Mouse (Mus musculus) liver, embryonic 11.5 days (tissue): Measurements from ENCODE around the gene Arid1a. TPM values are rescaled to one million over a fixed set of nuclear protein-coding genes. Genes with fewer than 3 reads are reported as not detected.

Experiments used
- ATAC-seq: fragments of 200-750 bp; cut with Nextera tagmentation; replicated peaks from 2 replicates; pipeline ENCODE4 v1.8.0; 2017; ENCODE audit warnings: moderate number of reproducible peaks, mild to moderate bottlenecking, moderate TSS enrichment, moderate library complexity; ENCODE audit not compliant: low FRiP score
- DNase-seq: peaks from one replicate; pipeline ENCODE4 v3.0.0-alpha.2; 2017; ENCODE audit warnings: low spot score
- H3K27ac ChIP-seq: fragments of 300-500 bp; sonication (generic); 2 replicates; pipeline ENCODE4 v1.5.1; 2014; ENCODE audit warnings: mild to moderate bottlenecking, low read depth, low read length, control low read depth
- H3K27me3 ChIP-seq: fragments of 300-500 bp; sonication (generic); replicated peaks from 2 replicates; pipeline ENCODE4 v1.6.1; 2014; ENCODE audit warnings: low read length, mixed read lengths; ENCODE audit not compliant: control insufficient read depth, insufficient read depth
- H3K36me3 ChIP-seq: fragments of 300-500 bp; sonication (generic); 2 replicates; pipeline ENCODE4 v1.6.1; 2014; ENCODE audit warnings: mild to moderate bottlenecking, low read length, moderate library complexity, mixed read lengths; ENCODE audit not compliant: control insufficient read depth, insufficient read depth
- H3K4me1 ChIP-seq: fragments of 300-500 bp; sonication (generic); replicated peaks from 2 replicates; pipeline ENCODE4 v1.6.1; 2014; ENCODE audit warnings: low read length, mixed read lengths; ENCODE audit not compliant: control insufficient read depth, insufficient read depth
- H3K4me2 ChIP-seq: fragments of 300-500 bp; sonication (generic); 2 replicates; pipeline ENCODE4 v1.6.1; 2014; ENCODE audit warnings: mild to moderate bottlenecking, control low read depth, moderate library complexity
- H3K4me3 ChIP-seq: fragments of 300-500 bp; sonication (generic); 2 replicates; pipeline ENCODE4 v1.5.1; 2014; ENCODE audit warnings: low read depth, low read length, control low read depth
- H3K9ac ChIP-seq: fragments of 300-500 bp; sonication (generic); 2 replicates; pipeline ENCODE4 v1.6.1; 2014; ENCODE audit warnings: low read depth, low read length, control low read depth
- H3K9me3 ChIP-seq: fragments of 300-500 bp; sonication (generic); 2 replicates; pipeline ENCODE4 v1.6.1; 2016; ENCODE audit warnings: low read length, inconsistent platforms, mixed read lengths; ENCODE audit not compliant: control insufficient read depth
- WGBS: fragments of 180-500 bp; shearing (Covaris S2); extraction: QIAGEN DNeasy Blood & Tissue Kit; methylation state at CpG from one replicate; pipeline ENCODE4 v1.1.7; 2014; 5-methylcytosine and 5-hydroxymethylcytosine counted together
- polyA plus RNA-seq: library from polyadenylated mRNA; unstranded; fragments of >200 nt; fragmentation: Nextera tagmentation; extraction: Ambion mirVana; gene quantifications from 2 replicates; pipeline ENCODE4 v1.2.1, GENCODE M21; 2014

Arid1a gene
- polyA plus RNA-seq, 1 experiment from 2014 or later = 32.4 TPM

DNA sequence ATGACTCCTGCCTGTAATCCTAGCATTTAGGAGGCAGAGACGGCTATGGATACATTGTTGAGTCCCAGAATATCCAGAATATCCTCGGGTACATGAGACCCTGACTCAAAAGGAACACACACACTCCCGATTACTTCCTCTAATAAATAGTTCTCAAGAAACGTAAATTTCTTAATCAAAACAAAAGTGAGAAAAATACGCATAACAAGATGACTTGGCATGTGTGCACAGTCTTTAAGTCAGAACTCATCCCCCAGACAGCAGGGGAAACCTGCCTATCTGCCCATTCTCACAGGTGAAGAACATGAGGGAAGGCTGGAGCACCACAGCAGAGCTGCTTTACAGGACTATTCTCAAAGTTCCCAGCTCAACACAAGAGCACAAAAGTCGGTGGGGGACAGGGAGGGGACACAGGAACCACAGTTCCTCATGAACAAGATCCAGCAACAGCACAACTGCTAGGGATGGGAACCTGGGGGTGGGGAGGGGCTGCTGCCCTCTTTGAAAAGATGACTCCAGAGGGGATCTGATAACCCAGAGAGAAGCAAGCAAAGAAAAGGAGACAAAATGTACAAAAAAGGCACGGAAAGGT, 6.3 kb downstream of the Arid1a start:
- no peaks in the 10 kb centered on the region for H3K27me3 ChIP-seq

GRCm38 (mm10) chr4:133735282-133735681, 21.3 kb downstream of the Arid1a start:
- no peak for DNase-seq
- Histone ChIP-seq H3K27me3 (no peaks in the 10 kb centered on the region), H3K27ac (no peak overlapping the region), H3K4me1 (peaks cover 44% of the 10 kb centered on the region), H3K4me2 (no peak overlapping the region), H3K36me3 (peaks cover 8% of the 10 kb centered on the region), H3K4me3 (no peak overlapping the region), H3K9me3 (no peaks in the 10 kb centered on the region), H3K9ac (no peak overlapping the region)
- no peak for ATAC-seq
- 89% methylated on average over 3 of the region's 3 CpGs for WGBS

More for the DNA sequence above, 6.3 kb downstream of the Arid1a start:
- DNase-seq (no peak), ATAC-seq (no peak)
- Histone ChIP-seq H3K4me3 (peak overlapping the region; percentile 100), H3K27ac (no peak overlapping the region), H3K4me1 (peaks cover 31% of the 10 kb centered on the region), H3K4me2 (peak overlapping the region; percentile 94), H3K9me3 (no peaks in the 10 kb centered on the region), H3K36me3 (peaks cover 20% of the 10 kb centered on the region; the same call in 1 of the 2 replicates), H3K9ac (peak overlapping the region; percentile 100)
- 45% methylated on average over 7 of the region's 7 CpGs for WGBS

DNA sequence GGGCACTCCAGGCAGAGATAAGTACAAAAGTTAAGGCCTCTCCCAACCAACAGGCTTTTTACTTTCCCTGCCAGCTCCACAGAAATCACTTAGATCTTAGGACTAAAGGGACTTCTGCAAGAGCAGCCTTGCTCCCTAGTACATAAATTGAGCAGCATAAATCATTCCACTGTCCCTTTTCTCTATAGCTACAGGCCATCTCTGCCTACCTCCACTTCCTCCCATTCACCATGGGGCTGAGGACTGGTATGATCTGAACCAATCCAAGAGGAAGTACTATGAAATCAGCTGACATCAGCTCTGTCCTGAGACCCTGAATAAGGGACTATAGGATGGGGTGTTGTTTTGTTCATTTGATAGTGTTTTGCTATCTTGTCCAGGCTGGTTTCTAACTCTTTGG, 26.4 kb downstream of the Arid1a start:
- Histone ChIP-seq H3K36me3 (peaks cover 11% of the 10 kb centered on the region), H3K27me3 (no peaks in the 10 kb centered on the region), H3K4me2 (peak overlapping the region; percentile 56), H3K9ac (peak overlapping the region; percentile 30; the same call in 1 of the 2 replicates), H3K4me3 (peak overlapping the region; percentile 19), H3K4me1 (peaks cover 77% of the 10 kb centered on the region), H3K9me3 (no peaks in the 10 kb centered on the region), H3K27ac (peak overlapping the region; percentile 79)
- DNase-seq = no peak
- ATAC-seq = 0 out of 2 replicates have a peak, but pooled peaks have one; percentile 43

GRCm38 (mm10) chr4:133729541-133730093, 27.0 kb downstream of the Arid1a start:
- DNase-seq (peak; percentile 75), ATAC-seq (peak; percentile 89)
- 8% methylated on average over 16 of the region's 16 CpGs for WGBS
- peaks cover 79% of the 10 kb centered on the region for H3K4me1 ChIP-seq
- H3K27me3 ChIP-seq = no peaks in the 10 kb centered on the region
- peaks cover 11% of the 10 kb centered on the region for H3K36me3 ChIP-seq
- peak overlapping the region; percentile 56 for H3K4me2 ChIP-seq
- peak overlapping the region; percentile 79 for H3K27ac ChIP-seq
- H3K4me3 ChIP-seq = peak overlapping the region; percentile 19; the same call in 1 of the 2 replicates
- H3K9ac ChIP-seq = peak overlapping the region; percentile 30
- H3K9me3 ChIP-seq = no peaks in the 10 kb centered on the region

DNA sequence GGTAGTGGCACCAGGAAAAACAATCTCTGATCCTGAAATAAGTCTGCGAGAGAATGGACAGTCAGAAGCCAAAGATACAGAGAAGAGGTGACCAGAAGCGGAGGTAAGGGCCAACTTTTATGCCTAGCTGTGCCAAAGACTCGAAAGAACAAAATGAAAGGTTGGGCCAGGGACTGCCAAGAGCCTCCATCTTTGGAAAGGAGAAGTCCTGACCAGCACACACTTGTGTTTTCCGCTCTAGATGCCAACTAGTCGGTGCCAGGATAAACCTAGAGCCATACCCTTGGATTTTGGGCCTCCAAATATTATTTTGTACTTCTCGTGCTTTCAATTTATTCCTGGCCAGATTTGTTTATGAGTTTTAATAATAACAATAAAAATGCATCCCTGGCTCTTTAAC, 27.6 kb downstream of the Arid1a start:
- Histone ChIP-seq H3K4me1 (peaks cover 73% of the 10 kb centered on the region), H3K4me3 (peak overlapping the region; percentile 19; the same call in 1 of the 2 replicates), H3K9ac (no peak overlapping the region), H3K27ac (no peak overlapping the region), H3K4me2 (peak overlapping the region; percentile 56), H3K36me3 (peaks cover 11% of the 10 kb centered on the region), H3K27me3 (no peaks in the 10 kb centered on the region), H3K9me3 (no peaks in the 10 kb centered on the region)
- DNase-seq = no peak
- 69% methylated on average over 6 of the region's 6 CpGs for WGBS
- ATAC-seq = no peak

DNA sequence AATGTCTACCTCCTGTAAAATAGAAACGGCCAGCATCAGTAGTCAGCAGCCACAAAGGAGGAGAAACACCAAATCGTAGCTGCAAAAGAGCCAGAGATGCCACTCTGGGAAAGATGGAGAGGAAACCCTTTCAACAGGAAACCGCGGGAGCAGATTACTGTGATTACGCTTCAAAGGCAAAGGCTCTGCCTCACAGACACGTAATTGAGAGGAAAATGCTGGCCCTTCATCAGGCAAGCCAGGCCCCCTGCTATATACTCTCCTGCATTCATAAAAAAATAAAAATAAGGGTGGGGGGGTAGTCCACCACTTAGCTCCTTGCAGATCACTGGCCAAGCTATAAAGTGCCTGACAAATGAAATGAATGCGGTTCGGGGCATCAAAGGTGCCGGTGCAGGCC, 28.3 kb downstream of the Arid1a start:
- Histone ChIP-seq H3K27me3 (no peaks in the 10 kb centered on the region), H3K4me1 (peaks cover 65% of the 10 kb centered on the region), H3K4me2 (no peak overlapping the region), H3K9me3 (no peaks in the 10 kb centered on the region), H3K36me3 (peaks cover 11% of the 10 kb centered on the region), H3K27ac (no peak overlapping the region), H3K4me3 (no peak overlapping the region), H3K9ac (no peak overlapping the region)
- DNase-seq (no peak), ATAC-seq (no peak)
- 48% methylated on average over 9 of the region's 9 CpGs for WGBS

GRCm38 (mm10) chr4:133725706-133726105, 30.9 kb downstream of the Arid1a start:
- DNase-seq = no peak
- Histone ChIP-seq H3K27me3 (no peaks in the 10 kb centered on the region), H3K4me1 (peaks cover 44% of the 10 kb centered on the region), H3K4me2 (no peak overlapping the region), H3K9me3 (no peaks in the 10 kb centered on the region), H3K36me3 (peaks cover 24% of the 10 kb centered on the region), H3K9ac (no peak overlapping the region), H3K27ac (no peak overlapping the region), H3K4me3 (no peak overlapping the region)
- ATAC-seq = no peak
- 84% methylated on average over 2 of the region's 2 CpGs for WGBS

GRCm38 (mm10) chr4:133719791-133720190, 36.8 kb downstream of the Arid1a start:
- H3K36me3 ChIP-seq = peaks cover 64% of the 10 kb centered on the region
- 0 out of 2 replicates have a peak, but pooled peaks cover 1% of the 10 kb centered on the region for H3K4me1 ChIP-seq
- H3K4me2 ChIP-seq = no peak overlapping the region
- no peaks in the 10 kb centered on the region for H3K9me3 ChIP-seq
- H3K4me3 ChIP-seq = no peak overlapping the region
- WGBS = 89% methylated on average over 3 of the region's 3 CpGs
- H3K27ac ChIP-seq = no peak overlapping the region
- no peak overlapping the region for H3K9ac ChIP-seq
- DNase-seq (no peak), ATAC-seq (no peak)
- no peaks in the 10 kb centered on the region for H3K27me3 ChIP-seq

DNA sequence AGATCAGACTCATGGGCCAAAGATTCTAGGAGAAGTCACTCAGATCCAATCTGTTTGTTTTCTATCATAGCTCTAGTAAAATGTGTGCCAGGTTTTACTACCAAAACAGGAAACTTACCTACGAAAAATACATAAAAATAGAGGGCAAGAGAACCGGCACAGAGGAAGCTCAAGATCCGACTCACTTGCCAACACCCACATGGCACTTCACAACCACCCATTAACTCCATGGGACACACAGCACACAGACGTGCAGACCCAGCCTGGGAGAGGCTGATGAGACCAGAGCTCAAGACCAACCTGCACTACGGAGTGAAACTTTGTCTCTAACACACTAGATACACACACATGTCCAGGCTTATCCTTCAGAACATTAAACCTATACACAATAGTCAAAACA, 43.8 kb downstream of the Arid1a start:
- Histone ChIP-seq H3K36me3 (peaks cover 48% of the 10 kb centered on the region), H3K4me2 (no peak overlapping the region), H3K9me3 (no peaks in the 10 kb centered on the region), H3K4me1 (peaks cover 19% of the 10 kb centered on the region), H3K27me3 (no peaks in the 10 kb centered on the region), H3K27ac (no peak overlapping the region), H3K9ac (no peak overlapping the region), H3K4me3 (no peak overlapping the region)
- 85% methylated on average over 5 of the region's 5 CpGs for WGBS
- no peak for ATAC-seq
- no peak for DNase-seq
